Mouse (Mus musculus) ES-E14 (cell line): ENCODE data around the gene Palld.

ENCODE experiments used
- HCFC1 ChIP-seq: IDR thresholded peaks from 2 replicates; pipeline ENCODE4 v1.6.1; 2012; ENCODE audit warnings: low read length, inconsistent platforms, borderline replicate concordance; ENCODE audit not compliant: insufficient read depth
- MAFK ChIP-seq: IDR thresholded peaks from 2 replicates; pipeline ENCODE4 v1.6.1; 2014; ENCODE audit warnings: mild to moderate bottlenecking, low read depth, low read length, inconsistent platforms; ENCODE audit not compliant: insufficient read depth
- ZNF384 ChIP-seq: IDR thresholded peaks from 2 replicates; pipeline ENCODE4 v1.6.1; 2012; ENCODE audit warnings: low read depth, low read length, inconsistent platforms

DNA sequence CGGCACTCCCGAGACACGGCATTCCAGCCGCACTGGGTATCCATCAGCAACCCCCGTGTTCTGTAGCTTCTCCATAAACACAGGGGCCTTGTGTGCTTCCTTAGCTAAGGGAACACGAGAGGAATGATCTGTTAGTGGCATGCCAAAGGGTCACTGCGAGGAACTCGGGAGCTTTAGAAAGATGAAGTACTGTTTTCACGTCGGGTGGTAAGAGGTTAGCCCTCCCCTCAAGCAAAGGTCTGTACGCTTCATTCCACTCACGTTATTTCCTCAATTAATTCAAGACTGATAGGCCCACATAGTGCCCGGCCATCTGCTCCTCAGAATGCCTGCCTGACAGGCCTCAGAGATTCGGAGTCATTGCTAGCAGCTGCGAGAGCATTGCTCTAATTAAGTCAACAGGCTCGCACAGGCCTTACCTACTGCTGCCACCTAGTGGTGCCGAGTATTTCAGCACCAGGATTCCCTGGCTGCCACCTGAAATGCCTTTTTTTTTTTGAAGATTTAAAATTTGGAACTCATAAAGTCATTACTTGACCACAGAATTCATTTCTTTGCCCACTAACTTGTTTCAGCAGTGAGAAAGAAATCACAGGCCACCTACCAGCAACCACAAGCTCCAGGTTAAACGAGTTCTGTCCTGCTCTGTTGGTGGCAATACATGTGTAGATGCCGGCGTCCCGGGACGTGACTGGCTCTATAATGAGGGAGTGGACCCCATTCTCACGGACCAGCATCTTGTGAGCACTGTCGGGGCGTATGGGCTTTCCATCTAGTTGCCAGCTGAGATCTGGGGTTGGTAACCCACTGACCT, 386.4 kb downstream of the Palld start:
- peak; percentile 64 for TF ChIP-seq ZNF384
- TF ChIP-seq HCFC1 = no peak
- no peak for TF ChIP-seq MAFK
